Mouse (Mus musculus) kidney, adult 11 months (tissue): ENCODE data around the gene Slc30a5.

ENCODE experiments used
- DNase-seq: peaks from one replicate; pipeline ENCODE4 v3.0.0; 2022

Slc30a5 gene

GRCm38 (mm10) chr13:100753011-100753410, 80.2 kb downstream of the Slc30a5 start:
- no peak for DNase-seq
